Mouse (Mus musculus) kidney, postnatal 36 days (tissue): ENCODE results near the gene Slc25a3.

Experiments used
- DNase-seq, 2 experiments: peaks; one replicate each; pipeline ENCODE4 v3.0.0; 2021 to 2022; ENCODE audit warnings: mixed read lengths in 2 of 2

The Slc25a3 gene

DNA sequence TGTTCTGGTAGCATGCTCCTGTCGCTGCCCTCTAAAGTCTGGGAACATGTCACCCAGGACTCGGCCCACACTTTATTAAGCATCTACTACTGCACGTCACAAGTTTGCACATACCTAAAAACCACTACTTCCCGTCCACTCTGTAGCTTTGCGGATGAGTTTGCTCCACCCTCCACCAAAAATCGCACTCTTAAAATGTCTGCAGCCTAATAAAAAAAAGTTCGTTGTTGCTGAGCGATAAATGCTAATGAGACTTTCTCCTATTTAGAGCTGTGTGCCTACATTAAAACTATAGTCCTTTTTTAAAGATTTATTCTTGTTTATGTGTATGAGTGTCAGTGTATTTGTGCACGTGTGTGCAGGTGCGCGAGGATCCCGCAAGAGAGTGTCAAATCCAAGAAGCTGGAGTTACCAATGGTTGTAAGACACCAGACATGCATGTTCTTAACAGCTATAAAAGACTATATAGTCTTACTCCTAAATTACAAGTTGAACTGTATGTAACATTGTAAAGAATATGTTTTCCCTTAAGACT, 40.4 kb downstream of the Slc25a3 start:
- peak in 1 of 2 experiments; percentile 7 for DNase-seq

GRCm38 (mm10) chr10:91082550-91083392, 41.1 kb downstream of the Slc25a3 start, which contains the start of the genes Apaf1 and Ikbip:
Gene Apaf1 (minus strand): TSS chr10:91082770.
Gene Ikbip (plus strand): TSS chr10:91082940.
- peak; percentile 100 for DNase-seq

GRCm38 (mm10) chr10:91081959-91082507, 41.8 kb downstream of the Slc25a3 start:
- DNase-seq = peak in 1 of 2 experiments; percentile 7

DNA sequence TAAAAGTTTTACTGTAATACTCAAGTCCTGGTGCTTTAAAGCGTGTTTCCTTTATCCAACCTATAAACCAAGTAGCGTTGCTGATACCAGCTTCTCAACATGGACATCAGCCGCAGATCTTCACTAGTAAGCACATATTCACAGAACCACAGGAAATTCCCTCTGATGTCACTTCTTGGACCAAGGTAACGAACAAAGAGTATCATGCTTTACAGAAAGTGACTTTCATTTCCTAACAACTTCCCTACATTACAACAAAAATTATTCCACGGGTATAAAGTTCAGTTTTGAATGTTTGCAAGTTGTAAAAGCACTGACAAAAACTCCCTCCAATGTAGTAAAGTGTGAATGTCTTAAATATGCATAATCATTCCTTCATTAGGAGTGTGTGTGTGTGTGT, 43.3 kb downstream of the Slc25a3 start:
- peak in 1 of 2 experiments; percentile 16 for DNase-seq

GRCm38 (mm10) chr10:91076667-91077066, 47.2 kb downstream of the Slc25a3 start:
- DNase-seq = no peak

- no peak for DNase-seq
Observed at GRCm38 (mm10) chr10:91073345-91073744, 50.5 kb downstream of the Slc25a3 start.

DNA sequence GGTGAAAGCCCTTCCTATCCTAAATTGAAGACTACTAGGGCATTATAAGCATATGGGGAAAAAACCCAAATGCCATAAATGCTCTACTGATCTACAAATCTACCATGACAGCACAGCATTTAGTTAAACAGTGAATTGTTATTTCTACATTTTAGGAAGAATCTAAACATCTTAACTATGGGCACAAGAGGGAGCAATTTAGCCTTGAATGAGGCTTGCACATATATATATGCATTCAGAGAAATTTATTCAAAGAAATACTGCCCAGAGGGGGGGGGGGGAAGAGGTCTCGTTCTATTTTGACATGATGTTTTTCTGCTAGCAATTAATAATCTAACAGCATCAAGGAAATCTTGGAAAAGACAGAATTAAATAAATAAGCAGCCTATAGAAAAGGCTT, 52.1 kb downstream of the Slc25a3 start:
- DNase-seq = no peak
